Mouse (Mus musculus): Measurements from ENCODE around the gene Itgb3. TPM values are rescaled to one million over a fixed set of nuclear protein-coding genes. Genes with fewer than 3 reads are reported as not detected.
A peak's percentile ranks its signal among the peaks of the same experiment; 100 is the strongest.

Gene Itgb3
- polyA plus RNA-seq, 1 experiment from 2014 or later = 5.1 TPM

GRCm38 (mm10) chr11:104673412-104673811 is 65.6 kb downstream of the Itgb3 start:
- no peak overlapping the region for H3K4me3 ChIP-seq (ENCODE audit: low read depth, low read length)
- no peak for TF ChIP-seq EP300 (optimal IDR thresholded peaks at IDR 0.05)
- TF ChIP-seq CTCF (IDR thresholded peaks at IDR 0.05; ENCODE audit: low read depth) = no peak
- WGBS = 51% methylated on average over 4 of the region's 4 CpGs
- H3K27me3 ChIP-seq (ENCODE audit: control insufficient read depth, insufficient read depth, low read length) = no peaks in the 10 kb centered on the region
- no peak overlapping the region for H3K9ac ChIP-seq (ENCODE audit: low read length)
- H3K4me2 ChIP-seq (replicated peaks; ENCODE audit: low read depth) = no peak overlapping the region
- DNase-seq (ENCODE audit: low spot score) (no peak), ATAC-seq (ENCODE audit: low FRiP score, low TSS enrichment) (no peak)
- H3K27ac ChIP-seq (replicated peaks) = no peak overlapping the region
- no peaks in the 10 kb centered on the region for H3K9me3 ChIP-seq (ENCODE audit: control insufficient read depth, low read length)
- H3K36me3 ChIP-seq (ENCODE audit: control insufficient read depth, insufficient read depth, low read length) = no peaks in the 10 kb centered on the region
- no peaks in the 10 kb centered on the region for H3K4me1 ChIP-seq (replicated peaks; ENCODE audit: control insufficient read depth, insufficient read depth)

- 89% methylated on average over 11 of the region's 11 CpGs for WGBS
Measured at GRCm38 (mm10) chr11:104674768-104675167, 67.0 kb downstream of the Itgb3 start.

GRCm38 (mm10) chr11:104685548-104685947 is 77.7 kb downstream of the Itgb3 start, which contains the start of gene Gm11639:
Gene Gm11639 (plus strand): TSS chr11:104685707.
- peak within 1 kb of the TSS; percentile 23; the same call in 1 of the 2 replicates for H3K4me2 ChIP-seq (replicated peaks; ENCODE audit: low read depth)
- no peak within 1 kb of the TSS for H3K9ac ChIP-seq (ENCODE audit: low read length)
- H3K36me3 ChIP-seq (ENCODE audit: control insufficient read depth, insufficient read depth, low read length) = no peaks in the 10 kb centered on the region
- no peak within 1 kb of the TSS for H3K27ac ChIP-seq (replicated peaks)
- H3K4me1 ChIP-seq (replicated peaks; ENCODE audit: control insufficient read depth, insufficient read depth) = no peaks in the 10 kb centered on the region
- H3K27me3 ChIP-seq (ENCODE audit: control insufficient read depth, insufficient read depth, low read length) = no peaks in the 10 kb centered on the region
- TF ChIP-seq EP300 (optimal IDR thresholded peaks at IDR 0.05) (no peak), CTCF (IDR thresholded peaks at IDR 0.05; ENCODE audit: low read depth) (no peak)
- 23% methylated on average over 23 of the region's 23 CpGs for WGBS
- peak; percentile 61; the same call in 1 of the 2 replicates for ATAC-seq (ENCODE audit: low FRiP score, low TSS enrichment)
- H3K9me3 ChIP-seq (ENCODE audit: control insufficient read depth, low read length) = no peaks in the 10 kb centered on the region
- no peak within 1 kb of the TSS for H3K4me3 ChIP-seq (ENCODE audit: low read depth, low read length)
- DNase-seq (ENCODE audit: low spot score) = peak; percentile 42

More at GRCm38 (mm10) chr11:104674768-104675167, 67.0 kb downstream of the Itgb3 start:
- H3K9me3 ChIP-seq (ENCODE audit: control insufficient read depth, low read length) = no peaks in the 10 kb centered on the region
- H3K27me3 ChIP-seq (ENCODE audit: control insufficient read depth, insufficient read depth, low read length) = no peaks in the 10 kb centered on the region
- no peaks in the 10 kb centered on the region for H3K4me1 ChIP-seq (replicated peaks; ENCODE audit: control insufficient read depth, insufficient read depth)
- no peaks in the 10 kb centered on the region for H3K36me3 ChIP-seq (ENCODE audit: control insufficient read depth, insufficient read depth, low read length)
- no peak overlapping the region for H3K9ac ChIP-seq (ENCODE audit: low read length)
- ATAC-seq (ENCODE audit: low FRiP score, low TSS enrichment) = no peak
- H3K27ac ChIP-seq (replicated peaks) = no peak overlapping the region
- no peak overlapping the region for H3K4me3 ChIP-seq (ENCODE audit: low read depth, low read length)
- DNase-seq (ENCODE audit: low spot score) = no peak
- no peak overlapping the region for H3K4me2 ChIP-seq (replicated peaks; ENCODE audit: low read depth)
- TF ChIP-seq CTCF (IDR thresholded peaks at IDR 0.05; ENCODE audit: low read depth) (no peak), EP300 (optimal IDR thresholded peaks at IDR 0.05) (no peak)

- no peaks in the 10 kb centered on the region for H3K4me1 ChIP-seq (replicated peaks; ENCODE audit: control insufficient read depth, insufficient read depth)
- TF ChIP-seq EP300 (optimal IDR thresholded peaks at IDR 0.05) (no peak), CTCF (IDR thresholded peaks at IDR 0.05; ENCODE audit: low read depth) (no peak)
- H3K9ac ChIP-seq (ENCODE audit: low read length) = no peak overlapping the region
- no peak overlapping the region for H3K4me2 ChIP-seq (replicated peaks; ENCODE audit: low read depth)
- H3K27me3 ChIP-seq (ENCODE audit: control insufficient read depth, insufficient read depth, low read length) = no peaks in the 10 kb centered on the region
- no peaks in the 10 kb centered on the region for H3K36me3 ChIP-seq (ENCODE audit: control insufficient read depth, insufficient read depth, low read length)
- H3K27ac ChIP-seq (replicated peaks) = no peak overlapping the region
- H3K4me3 ChIP-seq (ENCODE audit: low read depth, low read length) = no peak overlapping the region
- 82% methylated on average over 6 of the region's 6 CpGs for WGBS
- ATAC-seq (ENCODE audit: low FRiP score, low TSS enrichment) = no peak
- no peak for DNase-seq (ENCODE audit: low spot score)
- no peaks in the 10 kb centered on the region for H3K9me3 ChIP-seq (ENCODE audit: control insufficient read depth, low read length)
Measured at GRCm38 (mm10) chr11:104693235-104693634, 85.4 kb downstream of the Itgb3 start.

- Histone ChIP-seq H3K27me3 (ENCODE audit: control insufficient read depth, insufficient read depth, low read length) (no peaks in the 10 kb centered on the region), H3K4me3 (ENCODE audit: low read depth, low read length) (no peak overlapping the region), H3K27ac (replicated peaks) (no peak overlapping the region), H3K9ac (ENCODE audit: low read length) (no peak overlapping the region), H3K4me2 (replicated peaks; ENCODE audit: low read depth) (no peak overlapping the region), H3K36me3 (ENCODE audit: control insufficient read depth, insufficient read depth, low read length) (no peaks in the 10 kb centered on the region), H3K9me3 (ENCODE audit: control insufficient read depth, low read length) (no peaks in the 10 kb centered on the region), H3K4me1 (replicated peaks; ENCODE audit: control insufficient read depth, insufficient read depth) (no peaks in the 10 kb centered on the region)
- DNase-seq (ENCODE audit: low spot score) (no peak), ATAC-seq (ENCODE audit: low FRiP score, low TSS enrichment) (no peak)
- WGBS = 61% methylated on average over 15 of the region's 15 CpGs
- TF ChIP-seq EP300 (optimal IDR thresholded peaks at IDR 0.05) (no peak), CTCF (IDR thresholded peaks at IDR 0.05; ENCODE audit: low read depth) (no peak)
Measured at GRCm38 (mm10) chr11:104704097-104704496, 96.3 kb downstream of the Itgb3 start.

GRCm38 (mm10) chr11:104707084-104707483 is 99.3 kb downstream of the Itgb3 start:
- no peaks in the 10 kb centered on the region for H3K9me3 ChIP-seq (ENCODE audit: control insufficient read depth, low read length)
- no peak for DNase-seq (ENCODE audit: low spot score)

More at GRCm38 (mm10) chr11:104707084-104707483, 99.3 kb downstream of the Itgb3 start:
- no peak for TF ChIP-seq EP300 (optimal IDR thresholded peaks at IDR 0.05)
- peak; percentile 39 for TF ChIP-seq CTCF (IDR thresholded peaks at IDR 0.05; ENCODE audit: low read depth)
- Histone ChIP-seq H3K4me3 (ENCODE audit: low read depth, low read length) (no peak overlapping the region), H3K36me3 (ENCODE audit: control insufficient read depth, insufficient read depth, low read length) (no peaks in the 10 kb centered on the region), H3K4me1 (replicated peaks; ENCODE audit: control insufficient read depth, insufficient read depth) (no peaks in the 10 kb centered on the region), H3K4me2 (replicated peaks; ENCODE audit: low read depth) (no peak overlapping the region), H3K9ac (ENCODE audit: low read length) (no peak overlapping the region), H3K27ac (replicated peaks) (no peak overlapping the region), H3K27me3 (ENCODE audit: control insufficient read depth, insufficient read depth, low read length) (no peaks in the 10 kb centered on the region)
- 72% methylated on average over 2 of the region's 2 CpGs for WGBS
- ATAC-seq (ENCODE audit: low FRiP score, low TSS enrichment) = no peak

Other genes starting within 250 kb of the Itgb3 start
- gene Kansl1, start 139.1 kb upstream of the Itgb3 start, polyA plus RNA-seq (2015; fragmentation: Nextera tagmentation; extraction: Ambion mirVana) = 7.5 and 8.2 TPM in 2 replicates
- 11.7 and 13.9 TPM in 2 replicates for gene Cdc27, start 57.4 kb upstream of the Itgb3 start, polyA plus RNA-seq (2015; fragmentation: Nextera tagmentation; extraction: Ambion mirVana)
- 6.8 and 9.5 TPM in 2 replicates for gene Myl4, start 57.3 kb upstream of the Itgb3 start, polyA plus RNA-seq (2015; fragmentation: Nextera tagmentation; extraction: Ambion mirVana)
- 0.01 TPM in 2 replicates for gene Gm11639, start 77.7 kb downstream of the Itgb3 start, polyA plus RNA-seq (2015; fragmentation: Nextera tagmentation; extraction: Ambion mirVana)